Mouse (Mus musculus) inflammation-experienced regulatory T-cells, adult 6 months (primary cell): ENCODE results near the gene Specc1. TPM values are rescaled to one million over a fixed set of nuclear protein-coding genes. Genes with fewer than 3 reads are reported as not detected.

Experiments used
- ATAC-seq: one replicate; pipeline ENCODE4 v1.8.0; 2017
- polyA plus RNA-seq, 3 experiments: library from polyadenylated mRNA; unstranded; fragments of 100-300 nt; shearing (Covaris generic); gene quantifications; one replicate each; pipeline ENCODE4 v1.2.1; 2017

Gene Specc1
- polyA plus RNA-seq, 3 experiments from 2014 or later, result 0.87 to 6.0 (median 3.3) TPM

DNA sequence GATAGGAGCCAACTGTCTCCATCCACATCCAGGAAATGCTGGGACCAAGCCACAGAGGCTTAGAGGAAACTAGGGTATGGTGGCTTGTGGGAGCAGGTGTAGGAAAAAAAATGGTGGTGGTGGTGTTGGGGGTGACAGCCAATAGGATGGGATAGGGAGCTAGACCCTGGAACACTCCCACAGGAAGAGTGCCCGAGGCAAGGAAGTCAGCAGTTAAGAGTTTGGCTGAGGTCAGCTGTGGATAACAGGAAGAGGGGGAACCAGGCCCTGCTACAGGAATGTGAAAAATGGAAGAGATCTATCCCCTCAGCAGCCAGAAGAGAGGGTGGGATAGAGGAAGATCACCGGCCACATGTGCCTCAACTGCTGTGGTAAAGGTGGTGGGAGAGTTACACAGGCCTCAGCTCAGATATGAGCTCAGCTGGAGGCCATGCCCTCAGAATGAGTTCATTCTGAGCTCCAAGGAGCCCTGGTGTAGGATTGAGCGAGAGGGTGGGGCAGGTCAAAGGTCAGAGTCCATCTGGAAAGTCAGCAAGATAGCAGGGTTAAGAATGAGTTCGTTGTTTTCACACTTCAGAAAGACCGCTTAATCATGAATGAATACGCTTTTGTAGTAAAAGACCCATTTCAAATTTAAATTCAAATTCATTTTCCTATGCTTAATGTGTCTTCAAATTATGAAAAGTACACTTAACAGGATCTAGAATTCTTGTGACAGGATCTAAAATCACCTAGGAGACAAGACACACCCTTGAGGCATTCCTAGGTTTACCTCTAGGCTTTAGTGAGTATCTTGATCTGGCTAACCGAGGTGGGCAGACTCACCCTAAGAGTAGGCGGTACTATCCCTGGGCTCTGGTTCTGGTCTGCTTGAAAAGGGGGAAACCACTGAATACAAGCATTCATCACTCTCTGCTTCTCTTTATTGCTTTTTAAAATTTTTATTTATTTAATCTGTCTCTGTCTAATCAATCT, 94.1 kb downstream of the Specc1 start:
- ATAC-seq, result no peak

DNA sequence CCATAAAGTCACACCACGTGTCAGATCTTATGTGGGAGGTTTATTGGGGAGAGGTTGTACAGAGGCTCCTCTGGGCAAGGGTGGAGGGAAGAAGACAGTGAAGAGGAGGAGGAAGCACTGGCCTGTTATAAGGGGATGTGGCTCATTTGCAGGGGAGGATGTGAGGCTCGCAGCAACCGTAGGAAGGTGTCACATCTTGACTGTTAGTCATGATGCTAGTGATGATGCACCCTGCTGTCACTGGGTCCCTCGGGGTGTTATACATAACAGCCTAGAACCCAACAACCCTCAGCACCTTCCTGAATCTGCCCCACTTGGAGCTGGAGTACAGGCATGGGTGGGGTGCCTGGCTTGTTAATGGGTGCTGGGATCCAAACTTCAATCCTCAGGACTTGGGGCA, 94.9 kb downstream of the Specc1 start:
- ATAC-seq, result no peak

DNA sequence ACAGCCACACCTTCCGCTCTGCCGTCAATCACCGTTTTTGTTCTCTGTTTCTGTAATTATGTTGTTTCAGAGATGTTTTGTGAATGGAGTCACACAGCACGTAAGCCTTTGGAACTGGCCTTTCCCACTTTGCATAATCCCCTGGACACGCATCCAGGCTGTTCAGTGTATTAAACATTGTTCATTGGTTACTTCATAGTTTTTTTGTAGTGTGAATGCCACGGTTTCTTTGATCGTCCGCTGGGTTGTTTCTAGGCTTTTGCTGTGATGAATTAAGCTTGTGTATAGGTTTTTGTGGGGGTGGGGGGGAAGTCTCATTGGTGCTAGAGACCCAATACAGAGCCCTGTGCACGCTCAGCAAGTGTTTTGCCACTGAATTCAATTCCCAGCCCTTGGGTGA, 97.4 kb downstream of the Specc1 start:
- ATAC-seq, result no peak

DNA sequence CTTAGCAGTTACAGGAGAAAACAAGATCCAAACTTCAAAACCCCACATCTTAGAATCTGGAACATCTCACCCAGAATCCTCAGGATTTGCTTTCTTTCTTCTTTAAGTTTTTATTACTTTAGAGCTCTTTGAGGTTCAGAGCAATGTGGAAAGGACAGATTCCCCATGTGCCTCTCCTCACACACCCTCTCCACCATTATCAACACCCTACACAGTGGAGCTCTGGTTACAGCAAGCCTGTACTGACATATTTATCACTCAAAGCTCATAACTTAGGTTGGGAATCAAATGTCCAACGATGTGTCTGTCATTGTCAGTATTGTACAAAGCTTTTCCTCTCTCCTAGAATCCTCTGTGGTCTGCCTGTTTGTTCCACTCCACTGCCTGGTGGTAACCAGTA, 108.0 kb downstream of the Specc1 start:
- ATAC-seq, result no peak

DNA sequence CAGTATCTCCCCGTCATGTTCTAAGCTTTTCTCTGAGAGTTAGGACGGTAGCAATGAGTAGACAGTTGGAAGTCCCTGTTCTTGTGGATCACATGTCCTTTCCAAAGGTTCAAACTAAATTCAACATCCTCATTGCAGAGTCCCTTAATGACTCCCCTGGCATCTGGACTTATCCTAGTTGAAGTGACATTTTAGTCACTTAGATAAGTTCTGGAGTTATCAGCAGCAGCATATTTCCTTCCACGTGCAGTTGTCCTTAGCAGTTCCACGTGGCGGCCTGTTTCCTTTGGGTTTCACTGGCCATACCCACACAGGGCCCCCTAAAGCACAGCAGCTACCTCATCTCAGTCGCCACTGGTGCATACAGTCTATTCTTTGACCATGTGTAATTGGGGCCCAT, 109.1 kb downstream of the Specc1 start:
- ATAC-seq, result no peak

DNA sequence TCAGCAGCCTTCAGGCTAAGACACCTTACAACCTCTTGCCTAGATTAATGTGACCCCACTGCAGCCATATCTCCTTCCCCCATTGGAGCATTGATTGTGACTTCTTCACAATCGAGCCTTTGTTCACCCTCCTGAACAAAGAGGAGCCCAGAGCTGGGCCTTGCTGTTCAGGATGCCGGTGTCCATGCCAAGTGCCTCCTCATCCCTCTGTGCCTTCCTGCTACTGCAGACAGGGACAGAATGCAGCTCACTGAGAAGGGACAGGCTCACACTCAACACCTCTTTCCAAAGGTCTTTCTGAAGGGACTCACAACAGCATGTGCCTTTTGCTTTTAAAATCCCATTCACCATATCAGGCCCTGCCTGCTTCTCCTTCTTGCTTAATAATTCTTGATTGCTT, 113.0 kb downstream of the Specc1 start:
- ATAC-seq, result no peak

DNA sequence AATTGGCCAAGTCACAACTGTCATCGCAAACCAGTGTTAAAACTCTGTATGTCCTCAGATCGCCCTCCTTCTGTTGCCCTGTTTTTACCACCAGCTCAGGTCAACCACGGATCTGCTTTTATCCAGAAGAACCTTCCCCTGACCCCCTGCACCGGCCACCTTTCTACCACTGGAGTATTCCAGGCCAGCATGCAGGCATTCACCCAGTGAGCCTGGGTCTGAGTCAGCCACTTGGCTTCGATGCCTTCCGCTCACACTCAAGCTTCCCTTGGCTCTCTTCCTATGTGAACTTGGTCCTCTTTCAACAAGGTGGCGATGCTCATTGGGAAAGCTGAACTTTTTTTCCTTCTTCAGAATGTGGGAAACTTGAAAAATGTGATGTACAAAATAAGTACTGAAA, 113.6 kb downstream of the Specc1 start:
- no peak for ATAC-seq

DNA sequence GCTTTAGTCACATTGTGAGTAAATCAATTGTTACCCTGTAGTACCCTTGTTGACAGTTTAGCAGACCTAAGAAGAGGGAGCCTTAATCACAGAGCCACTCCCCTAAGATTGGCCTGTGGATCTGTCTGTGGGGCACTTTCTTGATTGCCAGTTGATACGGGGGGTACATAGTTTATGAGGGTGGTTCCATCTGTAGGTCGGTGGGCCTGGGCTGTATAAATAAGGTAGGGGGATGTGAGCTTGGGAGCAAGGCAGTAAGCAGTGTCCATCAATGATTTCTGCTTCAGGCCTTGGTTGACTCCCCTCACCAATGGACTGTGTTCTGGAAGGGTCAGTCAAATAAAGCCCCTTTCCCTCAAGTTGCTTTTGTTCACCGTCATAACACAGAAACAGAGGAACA, 115.8 kb downstream of the Specc1 start:
- ATAC-seq, result no peak

DNA sequence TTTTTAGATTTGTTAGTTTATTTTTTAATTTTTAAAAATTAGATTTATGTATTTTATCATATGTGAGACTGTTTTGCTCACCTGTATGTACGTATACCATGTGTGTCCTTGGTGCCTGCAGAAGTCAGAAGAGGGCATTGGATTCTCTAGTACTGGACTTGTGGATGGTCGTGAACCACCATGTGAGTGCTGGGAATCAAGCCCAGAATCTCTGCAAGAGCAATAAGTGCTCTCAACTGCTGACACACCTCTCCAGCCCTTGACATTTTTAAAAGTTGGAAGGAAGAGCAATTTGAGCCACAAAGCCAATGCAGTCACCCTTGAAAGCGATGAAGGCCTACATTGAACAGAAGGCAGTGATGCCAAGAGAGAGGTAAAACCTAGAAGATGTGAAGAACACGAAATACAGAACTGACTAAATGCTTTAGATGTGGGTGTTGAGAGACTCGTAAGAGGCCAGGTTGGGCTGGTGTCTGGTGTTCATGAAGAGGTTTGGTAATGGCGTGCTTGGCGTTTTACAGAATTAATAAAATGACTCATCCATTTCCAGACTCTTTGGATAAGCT, 117.1 kb downstream of the Specc1 start:
- no peak for ATAC-seq

DNA sequence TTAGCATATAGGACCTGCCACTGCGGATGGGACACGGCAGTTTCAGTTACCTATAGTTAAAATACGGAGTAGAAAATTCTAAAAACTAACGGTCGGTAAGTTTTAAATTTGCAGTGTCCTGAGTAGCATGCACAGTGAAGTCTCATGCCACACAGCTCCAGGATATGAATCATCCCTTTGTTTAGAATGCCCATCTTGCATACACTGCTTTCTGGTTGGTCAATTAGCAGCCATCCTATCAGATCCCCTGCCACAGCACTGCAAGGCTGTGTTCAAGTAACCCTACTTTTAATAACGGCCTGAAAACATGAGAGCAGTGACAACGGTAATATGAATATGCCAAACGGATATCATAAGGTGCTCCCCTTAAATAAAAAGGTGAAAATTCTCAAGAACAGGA, 118.0 kb downstream of the Specc1 start:
- no peak for ATAC-seq

DNA sequence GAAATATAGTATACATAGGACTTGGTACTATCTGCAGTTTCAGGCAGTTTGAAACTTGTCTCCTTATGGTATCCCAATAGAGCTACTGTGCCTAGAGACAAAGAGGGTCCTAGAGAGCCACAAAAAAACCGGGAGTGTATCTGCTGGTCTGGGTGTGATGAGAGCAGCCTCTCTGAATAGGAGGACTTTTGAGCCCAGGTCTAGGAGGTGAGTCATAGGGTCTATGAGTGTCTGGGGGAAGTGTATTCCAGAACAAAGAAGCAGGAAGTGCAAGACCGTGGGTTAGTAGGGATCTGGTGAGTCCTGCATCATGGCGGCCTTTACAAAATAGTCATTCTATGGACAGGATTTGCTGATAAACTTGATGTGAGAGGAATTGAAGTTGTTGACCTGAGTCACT, 118.5 kb downstream of the Specc1 start:
- ATAC-seq, result no peak

DNA sequence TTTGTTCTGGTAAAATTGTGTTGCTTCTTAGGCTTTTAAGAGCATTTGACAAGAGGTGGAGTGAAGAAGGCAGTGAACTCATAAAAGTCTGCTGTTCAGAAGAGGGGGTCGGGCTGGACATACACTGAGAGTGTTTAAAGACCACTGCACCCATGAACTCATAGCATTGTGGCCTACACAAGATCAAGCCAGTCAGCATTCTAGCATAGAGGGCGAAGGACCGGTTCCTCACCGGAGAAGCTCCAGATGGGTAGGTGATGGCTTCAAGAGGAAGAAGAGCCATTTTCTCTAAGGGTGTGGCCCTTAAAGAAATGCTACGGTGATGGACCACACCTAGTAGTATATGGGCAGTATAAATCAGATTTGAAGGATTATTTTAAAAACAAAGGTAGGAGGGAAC, 119.0 kb downstream of the Specc1 start:
- ATAC-seq, result no peak

DNA sequence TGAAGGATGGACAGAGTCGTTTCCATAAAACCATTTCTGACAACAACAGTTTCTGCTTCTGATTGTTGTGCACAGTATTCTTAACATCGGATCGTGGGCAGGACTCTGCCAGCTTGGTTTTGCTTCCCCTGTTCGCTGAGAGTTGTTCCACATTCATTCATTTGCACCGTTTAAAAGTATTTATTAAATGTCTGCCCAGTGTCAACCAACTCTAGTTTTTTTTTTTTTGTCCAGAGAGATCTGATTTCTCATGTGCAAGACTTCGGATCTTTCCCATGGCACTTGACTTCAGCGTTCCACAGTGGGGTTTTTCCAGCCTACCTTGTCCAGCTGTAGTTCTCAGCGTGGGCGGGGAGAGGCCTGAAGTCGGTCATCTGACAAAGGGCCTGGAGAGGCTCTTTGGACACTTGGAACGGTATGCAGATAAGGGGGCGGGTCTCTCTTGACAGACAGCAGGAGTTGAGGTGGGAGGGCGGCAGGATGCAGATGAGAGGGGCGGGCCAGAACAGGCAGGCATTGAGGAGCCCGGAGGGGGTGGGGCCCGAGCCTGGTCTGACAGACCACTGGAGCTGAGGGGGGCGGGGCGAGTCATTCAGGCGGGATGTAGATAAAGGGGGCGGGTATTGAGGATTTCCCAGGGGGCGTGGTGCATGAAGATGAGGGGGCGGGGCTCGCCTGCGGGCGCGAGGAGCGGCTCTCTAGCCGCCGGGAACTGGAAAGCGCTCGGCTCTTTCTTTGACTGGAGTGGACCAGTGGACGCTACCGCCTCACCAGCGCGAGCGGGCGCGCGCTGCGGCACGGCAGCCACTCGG, 120.0 kb downstream of the Specc1 start:
- no peak for ATAC-seq

DNA sequence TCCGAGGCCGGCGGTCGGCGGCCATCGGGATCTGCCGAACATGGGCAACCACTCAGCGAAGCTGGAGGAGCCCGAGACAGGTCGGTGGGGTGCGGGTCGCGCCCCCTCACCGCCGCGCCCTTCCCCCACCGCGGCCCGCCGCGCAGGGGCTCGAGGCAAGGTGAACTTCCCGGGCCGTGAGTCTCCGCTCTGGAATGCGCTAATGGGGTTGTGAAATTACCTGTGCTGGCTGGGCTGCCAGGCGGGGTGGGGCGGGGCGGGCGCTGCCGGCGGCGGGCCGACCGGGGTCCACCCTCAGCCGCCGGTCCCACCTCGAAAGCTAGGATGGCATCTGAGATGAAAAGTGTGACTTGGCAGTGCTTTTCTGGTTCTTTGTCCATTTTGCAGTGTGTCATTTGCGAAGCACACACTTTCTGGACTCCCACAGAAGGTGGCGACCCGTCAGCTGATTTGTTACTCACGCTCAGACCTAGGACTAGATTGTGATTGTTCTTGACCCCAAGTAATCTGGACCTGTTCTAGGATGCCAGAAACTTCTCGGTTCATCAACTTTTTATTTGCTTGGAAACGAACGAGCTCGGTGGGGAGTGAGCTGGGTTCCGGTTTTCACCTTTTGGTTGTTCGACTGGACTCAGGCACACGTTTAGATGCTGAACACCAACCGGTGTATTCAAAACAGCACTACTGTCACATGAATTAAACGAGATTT, 120.7 kb downstream of the Specc1 start:
- no peak for ATAC-seq

DNA sequence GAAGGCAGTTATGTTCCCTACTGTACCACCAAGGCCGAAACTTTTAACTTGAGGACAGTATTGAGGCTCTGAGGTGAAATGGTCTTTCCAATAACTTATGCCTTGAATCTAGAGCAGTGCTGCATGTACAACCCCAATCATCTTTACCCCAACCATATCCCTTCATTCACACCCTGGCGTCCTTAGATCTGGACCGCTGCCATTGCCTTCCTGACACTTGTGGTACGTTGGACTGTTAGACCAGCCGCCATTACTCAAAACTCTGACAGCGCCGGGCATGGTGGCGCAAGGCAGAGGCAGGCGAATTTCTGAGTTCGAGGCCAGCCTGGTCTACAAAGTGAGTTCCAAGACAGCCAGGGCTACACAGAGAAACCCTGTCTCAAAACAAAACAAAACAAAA, 121.8 kb downstream of the Specc1 start:
- no peak for ATAC-seq

DNA sequence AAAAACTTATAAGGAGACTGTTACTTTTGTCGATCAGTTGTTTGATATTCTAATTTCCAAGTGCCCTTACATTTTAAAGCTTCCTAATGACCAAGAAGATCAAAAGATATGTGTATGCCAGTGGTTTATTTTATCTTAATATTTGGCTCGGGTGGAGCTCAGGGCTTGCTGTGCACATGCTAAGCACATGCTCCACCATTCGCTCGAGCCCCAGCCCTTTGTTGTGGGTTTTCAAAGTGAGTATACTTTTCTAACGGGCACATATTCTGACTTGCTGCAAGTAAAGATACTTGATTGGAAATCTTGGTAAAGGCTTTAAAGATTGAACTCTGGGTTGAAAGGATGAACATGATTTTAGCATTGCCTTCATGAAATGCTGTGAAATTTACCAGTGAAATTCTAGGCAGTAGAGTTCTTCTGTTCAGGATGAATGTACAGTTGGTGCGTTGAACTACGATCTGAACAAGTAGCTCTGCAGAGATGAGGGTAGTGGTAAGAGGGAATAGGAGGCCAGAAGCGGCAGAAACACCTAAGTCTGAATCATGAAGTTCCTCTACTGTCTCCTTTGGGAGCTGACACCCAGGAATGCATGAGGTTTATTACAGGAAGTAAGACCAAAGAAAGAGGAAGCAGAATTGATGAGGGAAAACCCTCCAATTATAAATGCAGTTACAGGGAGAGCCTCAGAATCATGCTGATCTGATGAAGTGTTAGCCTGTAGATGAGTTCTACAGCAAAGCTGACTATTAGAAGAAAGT, 122.7 kb downstream of the Specc1 start:
- no peak for ATAC-seq

DNA sequence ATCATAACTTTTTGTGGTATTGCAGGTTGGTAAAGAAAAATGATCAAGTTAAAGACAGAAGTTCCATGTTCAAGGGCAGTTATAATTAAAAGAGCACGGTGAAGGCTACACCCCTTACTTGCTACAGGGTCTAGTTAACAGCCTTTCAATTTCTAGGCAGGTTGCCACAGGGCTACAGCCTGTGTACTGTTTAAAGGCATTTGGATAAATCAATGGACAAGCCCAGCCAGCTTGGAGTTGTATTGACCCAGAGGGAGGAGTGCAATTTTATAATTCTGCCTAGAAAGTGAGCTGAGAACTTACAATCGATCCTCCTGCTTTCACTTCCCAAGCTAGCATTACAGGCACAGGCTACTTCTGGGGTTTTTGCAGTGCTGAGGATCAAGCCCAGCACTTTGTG, 123.9 kb downstream of the Specc1 start:
- no peak for ATAC-seq

DNA sequence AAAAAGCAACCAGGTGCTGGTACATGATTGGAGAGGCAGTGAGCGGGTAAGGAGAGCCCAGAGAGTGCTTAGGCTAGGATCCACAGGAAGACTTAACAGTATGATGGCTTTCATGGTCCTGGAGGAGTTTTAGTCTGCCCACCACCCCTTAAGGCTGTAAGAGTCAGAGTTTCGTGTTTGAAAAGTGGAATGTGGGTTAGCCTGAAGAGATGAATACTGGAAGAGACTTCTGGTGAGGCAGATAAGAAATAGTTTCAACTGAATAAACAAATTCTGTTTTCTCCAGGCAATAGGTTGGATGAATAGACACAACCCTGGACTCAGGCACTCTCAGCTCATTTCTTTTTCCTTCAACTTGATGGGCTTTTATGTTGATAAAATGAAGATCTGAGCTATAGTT, 130.1 kb downstream of the Specc1 start:
- ATAC-seq, result no peak

DNA sequence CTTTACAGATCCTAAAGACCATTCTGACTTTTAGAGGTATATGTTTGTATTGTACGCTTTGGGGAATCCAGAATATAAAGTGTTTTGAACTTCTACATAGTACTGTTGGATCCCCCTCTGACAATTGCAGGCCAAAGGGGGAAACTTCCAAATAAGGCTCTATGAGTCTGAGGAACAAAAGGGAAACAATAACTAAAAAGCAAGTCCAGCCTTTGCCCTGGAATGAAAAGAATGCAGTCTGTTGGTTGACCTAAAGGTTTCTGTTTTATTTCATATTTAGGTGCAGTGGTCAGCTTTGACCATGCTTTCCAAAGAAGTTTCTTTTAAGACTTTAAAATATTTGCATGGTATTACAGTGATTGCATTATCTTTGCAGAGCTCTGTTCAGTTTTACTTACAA, 130.5 kb downstream of the Specc1 start:
- no peak for ATAC-seq

DNA sequence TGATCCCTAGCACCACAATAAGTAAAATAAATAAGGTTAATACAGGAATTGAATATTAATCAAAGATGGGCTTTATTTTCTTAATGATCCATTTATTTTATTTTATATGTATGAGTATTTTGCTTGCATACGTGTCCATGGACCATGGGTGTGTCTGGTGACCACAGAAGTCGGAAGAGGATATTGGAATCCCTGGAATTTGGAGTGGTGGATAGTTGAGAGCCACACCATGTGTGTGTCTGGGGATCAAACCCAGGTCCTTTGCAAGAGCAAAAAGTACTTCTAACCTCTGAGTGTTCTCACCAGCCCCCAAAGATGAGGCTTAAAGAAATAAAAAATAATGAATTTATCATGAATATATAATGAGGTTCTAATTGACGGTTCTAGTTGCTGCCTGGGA, 132.1 kb downstream of the Specc1 start:
- ATAC-seq, result no peak

DNA sequence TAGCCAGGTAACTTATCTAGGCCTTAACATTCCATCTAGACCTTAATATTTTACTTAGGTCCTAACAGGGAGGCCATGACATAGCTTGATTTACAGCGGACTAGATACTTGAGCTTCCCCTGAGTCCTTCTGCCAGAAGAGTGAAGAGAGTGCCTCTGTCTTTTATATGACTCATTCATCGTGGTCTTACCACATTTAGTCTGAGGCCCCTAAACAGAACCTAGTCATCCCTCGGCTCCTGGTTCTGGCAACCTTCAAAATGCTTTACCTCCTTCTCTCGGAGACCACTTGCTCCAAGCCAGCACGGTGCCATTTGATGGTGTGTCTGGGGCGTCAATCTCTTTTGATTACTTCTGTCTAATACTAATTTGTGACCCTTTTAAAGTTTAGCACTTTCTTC, 133.8 kb downstream of the Specc1 start:
- no peak for ATAC-seq

DNA sequence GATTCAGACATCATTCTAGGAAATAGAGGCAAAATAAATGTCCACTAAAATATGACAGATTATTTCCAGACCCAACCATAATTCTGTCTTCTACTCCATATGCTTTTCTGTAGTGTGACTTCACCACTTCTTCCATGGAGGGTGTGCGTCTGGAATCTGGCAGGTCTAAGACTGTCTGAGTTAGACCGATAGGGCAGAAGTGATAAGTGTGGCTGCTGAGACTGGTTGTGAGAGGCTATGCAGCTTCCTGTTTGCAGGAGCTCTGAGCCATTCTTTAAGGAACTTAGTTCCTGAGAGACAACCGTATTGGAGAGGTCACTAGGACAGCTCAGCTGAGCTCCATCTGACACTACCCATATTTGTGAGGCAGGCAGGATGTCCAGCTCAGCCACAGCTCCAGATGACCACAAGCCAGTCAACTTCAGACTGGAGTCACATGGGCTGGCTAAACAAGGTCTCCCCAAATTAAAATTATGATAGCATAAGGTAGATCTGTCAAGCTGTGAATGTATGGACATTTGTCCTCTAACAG, 146.9 kb downstream of the Specc1 start:
- ATAC-seq, result no peak
